Mouse (Mus musculus) MEL (cell line): ENCODE measurements at regions not wholly inside any gene's neighbourhood (a gene's known extent, or its start where the extent isn't known, plus 50 kb on each side); places are given as distances from the start of the nearest gene placed in this dataset.

Experiments
- DNase-seq: peaks from one replicate; pipeline ENCODE4 v3.0.0; 2011; ENCODE audit warnings: low read depth, low spot score
- H3K27ac ChIP-seq: 2 replicates; pipeline ENCODE4 v1.5.1; 2012; ENCODE audit warnings: low read depth, mild to moderate bottlenecking, control low read depth, low read length, moderate library complexity; ENCODE audit not compliant: control insufficient read depth
- H3K27me3 ChIP-seq, 2 experiments: fragments of 150-350 bp in 1 of 2; sonication (generic) in 1 of 2; 2 replicates each; pipeline ENCODE4 v1.6.1; 2012; ENCODE audit warnings: low read length in 2 of 2, mild to moderate bottlenecking in 2 of 2, improper control_type of control experiment in 1 of 2, moderate library complexity in 1 of 2; ENCODE audit not compliant: insufficient read depth in 2 of 2, control insufficient read depth in 1 of 2
- H3K36me3 ChIP-seq, 2 experiments: 2 replicates each; pipeline ENCODE4 v1.6.1; 2012 to 2014; ENCODE audit warnings: low read length in 2 of 2, improper control_type of control experiment in 1 of 2, inconsistent platforms in 1 of 2, mild to moderate bottlenecking in 1 of 2; ENCODE audit not compliant: insufficient read depth in 2 of 2, control insufficient read depth in 1 of 2
- H3K4me1 ChIP-seq, 2 experiments: fragments of 150-350 bp in 1 of 2; sonication (generic) in 1 of 2; 2 replicates each; pipeline ENCODE4 v1.6.1; 2012; ENCODE audit warnings: low read length in 2 of 2, improper control_type of control experiment in 1 of 2, mild to moderate bottlenecking in 1 of 2; ENCODE audit not compliant: insufficient read depth in 2 of 2, control insufficient read depth in 1 of 2
- H3K4me3 ChIP-seq, 2 experiments: fragments of 150-350 bp in 1 of 2; sonication (generic) in 1 of 2; 2 replicates each; pipeline ENCODE4 v1.5.1; 2012; ENCODE audit warnings: low read depth in 2 of 2, low read length in 2 of 2, mild to moderate bottlenecking in 2 of 2, moderate library complexity in 2 of 2, control low read depth in 1 of 2, improper control_type of control experiment in 1 of 2; ENCODE audit not compliant: control insufficient read depth in 1 of 2, insufficient read depth in 1 of 2
- H3K79me2 ChIP-seq: 2 replicates; pipeline ENCODE4 v1.6.1; 2012; ENCODE audit warnings: mild to moderate bottlenecking, low read length, moderate library complexity; ENCODE audit not compliant: control insufficient read depth, poor library complexity, insufficient read depth
- H3K9ac ChIP-seq: 2 replicates; pipeline ENCODE4 v1.6.1; 2012; ENCODE audit warnings: low read depth, mild to moderate bottlenecking, control low read depth, low read length, moderate library complexity; ENCODE audit not compliant: control insufficient read depth, poor library complexity, severe bottlenecking
- H3K9me3 ChIP-seq: fragments of 150-350 bp; sonication (generic); replicated peaks from 2 replicates; pipeline ENCODE4 v1.6.1; 2012; ENCODE audit warnings: mild to moderate bottlenecking, low read length, improper control_type of control experiment, moderate library complexity; ENCODE audit not compliant: insufficient read depth
- EP300 ChIP-seq, 2 experiments: IDR thresholded peaks; 2 replicates each; pipeline ENCODE4 v1.6.1; 2011; ENCODE audit warnings: improper control_type of control experiment in 2 of 2, low read length in 2 of 2, low read depth in 1 of 2, mild to moderate bottlenecking in 1 of 2
- MYB ChIP-seq: IDR thresholded peaks from 2 replicates; pipeline ENCODE4 v1.6.1; 2011; ENCODE audit warnings: mild to moderate bottlenecking, low read depth, low read length, improper control_type of control experiment
- NRF1 ChIP-seq: IDR thresholded peaks from 2 replicates; pipeline ENCODE4 v1.6.1; 2014; ENCODE audit warnings: low read depth, mild to moderate bottlenecking, inconsistent platforms, low read length, improper control_type of control experiment, moderate library complexity; ENCODE audit not compliant: poor library complexity, insufficient read depth, severe bottlenecking
- POLR2AphosphoS5 ChIP-seq: IDR thresholded peaks from 2 replicates; pipeline ENCODE4 v1.6.1; 2012; ENCODE audit warnings: low read depth, borderline replicate concordance, mild to moderate bottlenecking, inconsistent platforms, low read length, moderate library complexity, mixed read lengths
- RCOR1 ChIP-seq: IDR thresholded peaks from 2 replicates; pipeline ENCODE4 v1.6.1; 2012; ENCODE audit warnings: low read depth, mild to moderate bottlenecking, inconsistent platforms, low read length, improper control_type of control experiment
- TAL1 ChIP-seq: IDR thresholded peaks from 2 replicates; pipeline ENCODE4 v1.6.1; 2012; ENCODE audit warnings: mild to moderate bottlenecking, inconsistent platforms, low read length, moderate library complexity, mixed read lengths
- USF1 ChIP-seq: IDR thresholded peaks from 2 replicates; pipeline ENCODE4 v1.6.1; 2014; ENCODE audit warnings: low read depth, mild to moderate bottlenecking, inconsistent platforms, low read length, improper control_type of control experiment, moderate library complexity

DNA sequence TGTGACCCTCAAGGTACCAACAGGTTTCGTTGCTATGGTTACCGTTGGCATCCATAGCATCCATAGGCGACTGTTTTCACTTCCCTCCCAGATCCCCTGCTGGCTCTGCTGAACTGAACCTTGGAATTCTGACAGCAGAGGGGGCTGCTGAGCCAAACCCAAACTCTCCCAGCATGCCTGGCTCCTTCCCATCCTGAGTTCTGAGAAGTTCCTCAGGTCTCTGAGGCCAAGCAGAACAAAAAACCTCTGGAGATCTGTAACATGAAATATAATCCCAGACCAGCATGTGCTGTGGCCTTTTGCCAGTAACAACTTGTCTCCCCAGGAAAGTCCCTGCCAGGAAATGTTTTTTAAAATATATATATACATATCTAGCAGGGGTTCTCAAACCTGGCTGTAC lies 56.1 kb upstream of the Clint1 start (continued):
- TF ChIP-seq NRF1 = no peak

DNA sequence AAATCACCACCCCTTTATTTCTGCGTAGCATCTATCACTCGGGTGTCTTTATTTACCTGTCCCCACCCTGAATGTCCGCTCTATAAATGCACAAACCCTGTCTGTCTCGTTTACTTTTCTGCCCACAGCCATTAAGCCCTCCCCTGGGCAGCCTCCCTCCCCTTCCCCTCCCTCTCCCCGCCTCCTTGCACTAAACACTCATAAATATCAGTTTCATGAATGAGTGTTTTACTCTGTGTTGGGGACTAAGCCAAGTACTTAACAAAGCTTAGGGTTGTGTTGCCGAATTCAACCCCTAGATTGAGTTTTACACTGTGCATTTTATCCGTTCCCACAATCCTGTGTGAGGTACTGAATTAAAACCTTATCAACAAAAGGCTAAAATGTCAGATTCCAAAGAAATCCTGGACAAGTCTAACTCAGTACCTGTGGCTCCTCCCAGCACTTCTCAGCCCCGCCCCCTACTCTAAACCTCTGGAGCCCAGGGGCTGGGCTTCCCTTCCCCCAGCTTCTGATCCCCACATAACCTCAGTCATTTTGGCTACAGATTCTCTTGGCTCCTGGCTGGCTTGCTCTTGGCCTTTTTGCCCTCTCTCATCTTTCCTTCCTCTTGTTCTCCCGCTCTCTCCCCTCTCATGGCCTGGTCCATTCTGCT lies 52.0 kb upstream of the Clint1 start:
- TF ChIP-seq USF1 (no peak), NRF1 (no peak), POLR2AphosphoS5 (no peak), RCOR1 (no peak), EP300 (IDR thresholded peaks at IDR 0.05; ENCODE audit: low read depth in 1 of 2, low read length in 2 of 2) (no peak), MYB (no peak), TAL1 (no peak)
- TF ChIP-seq, all 39 proteins: peak for 0
- Histone ChIP-seq H3K4me1 (peaks cover 2 to 14% of the 10 kb centered on the region in 2 experiments; a peak in 3 of 4 replicates), H3K4me3 (no peak overlapping the region), H3K9me3 (no peaks in the 10 kb centered on the region), H3K27ac (no peak overlapping the region), H3K9ac (no peak overlapping the region), H3K36me3 (peaks cover 0 to 8% of the 10 kb centered on the region in 2 experiments; a peak in 2 of 4 replicates), H3K79me2 (no peaks in the 10 kb centered on the region; the same call in 1 of the 2 replicates), H3K27me3 (no peaks in the 10 kb centered on the region)
- no peak for DNase-seq
